Mouse (Mus musculus) frontal cortex, postnatal 10 days (tissue): ENCODE results near the gene Ppp1r3e.

ENCODE experiments used
- DNase-seq, 2 experiments: peaks; one replicate each; pipeline ENCODE4 v3.0.0; 2022; ENCODE audit warnings: low spot score in 2 of 2, mixed read lengths in 1 of 2

Ppp1r3e gene

GRCm38 (mm10) chr14:54883154-54884021, 6.0 kb upstream of the Ppp1r3e start, which contains the start of the genes Bcl2l2 and Gm20521:
Gene Bcl2l2 (plus strand): TSS chr14:54883377.
Gene Gm20521 (plus strand): TSS chr14:54883441.
- DNase-seq: peak; percentile 62 to 73

GRCm38 (mm10) chr14:54876539-54877047, 757 bp downstream of the Ppp1r3e start:
- DNase-seq: peak; percentile 84 to 89

- DNase-seq: peak in 1 of 2 experiments; percentile 37
These were observed 1.4 kb downstream of the Ppp1r3e start for GRCm38 (mm10) chr14:54875844-54876538.

GRCm38 (mm10) chr14:54874165-54874564, 3.2 kb downstream of the Ppp1r3e start:
- DNase-seq: no peak

DNA sequence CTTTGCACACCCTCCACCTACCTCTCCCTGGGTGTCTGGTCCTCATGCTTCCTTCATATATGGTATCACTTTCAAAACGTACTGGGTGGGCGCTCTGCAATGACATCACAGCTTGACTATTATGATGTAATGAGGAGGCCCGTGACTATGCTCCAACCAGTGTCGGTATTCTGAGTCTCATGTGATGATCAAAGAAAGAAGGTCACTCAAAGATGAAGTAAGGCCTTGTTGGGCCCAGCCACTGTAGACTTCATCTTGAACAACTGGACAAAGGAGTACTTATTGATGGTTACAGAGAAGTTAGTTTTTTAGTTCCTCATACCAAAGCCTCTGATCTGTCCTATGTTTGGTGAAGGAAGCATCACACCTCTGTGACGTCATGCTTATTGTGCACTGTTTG, 6.5 kb downstream of the Ppp1r3e start, which contains the start of gene Homez:
Gene Homez (minus strand): TSS at position 101 of the 400 bp plus-strand sequence.
- no peak for DNase-seq

DNA sequence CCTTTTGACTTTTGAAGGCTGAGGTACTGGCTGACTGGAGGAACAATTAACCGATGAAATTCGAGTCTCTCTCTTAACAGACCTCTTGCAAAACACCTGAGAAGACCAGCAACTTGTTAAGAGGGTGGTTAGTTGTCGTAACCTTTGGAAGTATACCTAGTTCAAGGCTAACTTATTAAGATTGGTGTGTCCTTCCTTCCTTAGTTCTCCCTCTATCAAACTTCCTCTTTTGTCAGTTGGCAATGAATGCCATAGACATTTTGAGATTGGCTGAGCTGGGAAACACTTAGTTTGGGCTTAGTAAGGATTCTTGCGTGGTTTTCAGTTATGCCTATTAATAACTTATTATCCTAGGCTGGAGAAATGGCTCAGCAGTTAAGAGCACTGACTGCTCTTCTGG, 9.3 kb downstream of the Ppp1r3e start:
- DNase-seq: no peak

DNA sequence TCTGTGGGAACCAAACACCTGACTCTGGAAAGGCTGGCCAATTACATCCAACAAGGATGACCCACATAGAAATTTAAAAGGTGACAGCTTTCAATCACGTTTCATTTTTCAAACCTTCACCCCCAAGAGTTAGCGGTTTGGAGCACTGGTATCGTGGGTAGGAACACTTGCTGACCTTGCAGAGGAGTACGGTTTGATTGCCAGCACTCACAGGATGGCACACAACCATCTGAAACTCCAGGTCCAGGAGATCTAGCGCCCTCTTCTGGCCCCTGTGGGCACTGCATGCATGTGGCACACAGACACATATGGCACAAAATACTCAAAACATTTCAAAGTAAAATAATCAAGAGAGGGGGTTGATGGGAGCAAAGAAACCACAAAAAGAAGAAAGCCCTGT, 10.4 kb downstream of the Ppp1r3e start:
- no peak for DNase-seq

DNA sequence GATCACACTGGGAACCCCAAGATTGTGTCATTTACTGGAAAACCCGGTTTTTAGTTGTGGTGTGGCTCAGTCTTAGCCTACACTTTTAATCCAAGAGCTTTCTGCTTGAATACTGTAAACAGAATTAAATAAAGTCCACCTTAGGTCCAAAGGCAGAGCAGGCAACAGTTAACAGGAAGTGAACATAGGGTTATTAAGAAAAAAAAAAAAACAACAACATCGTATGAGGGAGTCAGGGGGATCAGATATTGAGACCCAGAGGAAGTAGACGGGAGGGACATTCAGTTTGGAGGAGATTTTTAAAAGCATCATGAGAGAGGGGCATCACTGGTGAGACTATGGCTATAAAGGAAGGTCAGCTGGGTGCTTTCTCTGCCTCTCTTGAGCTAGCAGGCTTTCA, 11.1 kb downstream of the Ppp1r3e start:
- no peak for DNase-seq

DNA sequence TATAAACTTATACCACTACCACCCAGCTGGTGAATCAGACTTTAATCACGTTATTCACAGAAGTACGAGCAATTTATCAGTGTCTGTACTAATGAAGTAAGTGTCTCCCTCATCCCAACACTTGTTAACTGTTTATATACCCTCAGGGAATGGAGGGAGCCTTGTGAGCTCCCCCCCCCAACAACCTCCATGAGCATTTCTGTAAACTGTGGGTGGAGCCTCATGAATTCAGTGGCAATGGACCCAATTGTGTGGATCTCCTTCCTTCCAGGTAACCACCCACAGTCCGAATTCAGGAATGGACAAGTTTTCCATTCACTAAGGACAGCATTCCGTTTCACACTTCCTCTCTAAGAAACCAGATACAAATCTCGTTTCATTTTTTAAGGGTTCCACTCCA, 11.7 kb downstream of the Ppp1r3e start:
- no peak for DNase-seq

DNA sequence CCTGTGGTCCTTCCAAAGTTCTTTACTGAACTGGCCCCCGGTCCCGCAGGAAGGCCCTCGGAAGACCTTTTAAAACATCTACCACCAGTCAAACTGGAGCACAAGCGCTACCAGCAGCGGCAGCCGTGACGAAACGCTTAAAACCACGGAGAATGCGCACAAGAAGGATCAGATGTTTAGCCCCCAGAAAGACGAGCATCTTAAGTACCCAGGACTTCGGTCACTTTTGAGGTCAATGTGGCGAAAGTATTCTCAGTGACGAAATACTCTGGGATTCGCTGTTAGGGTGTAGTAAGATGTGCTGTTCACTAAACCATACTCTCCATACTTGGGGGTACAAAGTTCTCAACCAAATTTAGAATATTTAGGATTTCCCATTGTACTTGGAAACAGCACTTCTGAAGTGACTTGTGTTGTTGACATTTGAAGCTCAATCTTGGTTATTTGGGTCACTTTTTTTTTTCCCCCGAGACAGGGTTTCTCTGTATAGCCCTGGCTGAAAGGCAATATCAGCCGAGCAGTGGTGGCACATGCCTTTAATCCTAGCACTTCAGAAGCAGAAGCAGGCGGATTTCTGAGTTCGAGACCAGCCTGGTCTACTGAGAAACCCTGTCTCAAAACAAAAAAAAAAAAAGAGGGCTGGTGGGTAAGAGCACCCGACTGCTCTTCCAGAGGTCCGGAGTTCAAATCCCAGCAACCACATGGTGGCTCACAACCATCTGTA, 12.9 kb downstream of the Ppp1r3e start:
- no peak for DNase-seq

DNA sequence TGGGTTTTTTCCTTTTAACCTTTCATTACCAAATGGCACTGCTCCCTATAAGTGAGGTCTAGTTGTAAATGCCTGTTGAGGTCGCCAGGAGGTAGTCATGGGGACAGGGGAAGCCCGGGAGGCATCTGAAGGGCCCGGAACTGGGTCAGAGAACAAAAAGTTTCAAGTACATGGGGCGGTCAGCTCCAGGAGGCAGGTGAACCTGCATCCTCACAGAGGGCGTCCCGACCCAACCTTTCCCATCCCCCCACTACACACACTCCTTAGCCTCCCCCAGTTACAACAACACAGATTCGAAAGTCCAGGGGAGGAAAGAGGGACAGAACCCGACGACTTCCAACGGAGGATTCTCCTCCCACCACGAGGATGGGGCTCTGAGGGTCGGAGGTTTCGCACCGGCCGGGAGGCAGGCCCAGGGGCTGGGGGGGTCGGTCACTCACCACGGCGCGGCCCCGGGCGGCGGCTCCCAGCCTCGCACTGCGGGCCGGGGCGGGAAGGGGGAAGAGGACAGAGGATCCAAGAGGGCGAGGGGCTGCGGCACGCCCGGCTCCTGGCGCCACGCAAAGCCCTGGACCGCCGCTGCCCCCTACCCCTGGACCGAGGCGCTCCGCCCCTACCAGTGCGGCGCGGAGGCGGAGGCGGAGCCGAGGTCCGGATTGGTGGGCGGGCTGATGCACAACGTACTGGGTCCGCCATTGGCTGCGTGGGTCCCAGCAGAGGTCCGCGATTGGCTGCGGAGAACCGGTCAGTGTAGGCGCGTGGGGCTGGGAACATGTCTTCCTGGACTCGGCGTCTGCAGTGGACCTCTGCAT, 13.6 kb downstream of the Ppp1r3e start:
- peak; percentile 87 to 89 for DNase-seq

DNA sequence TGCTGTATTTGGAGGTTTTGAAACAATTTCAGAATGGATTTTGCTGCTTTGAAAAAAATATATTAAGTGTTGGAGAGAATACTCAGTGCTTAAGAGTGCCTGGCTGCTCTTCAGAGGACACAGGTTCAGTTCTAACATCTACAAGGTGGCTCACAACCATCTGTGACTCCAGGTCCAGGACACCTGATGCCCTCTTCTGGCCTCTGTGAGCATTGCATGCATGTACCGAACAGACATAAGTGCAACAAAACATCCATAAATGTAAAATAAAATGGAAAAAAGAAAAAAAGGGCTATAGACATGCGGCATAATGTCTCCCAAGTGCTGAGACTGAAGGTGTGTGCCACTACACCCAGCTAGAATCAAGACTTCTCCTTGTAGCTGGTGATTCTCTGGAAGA, 16.8 kb downstream of the Ppp1r3e start:
- DNase-seq: peak in 1 of 2 experiments; percentile 36

DNA sequence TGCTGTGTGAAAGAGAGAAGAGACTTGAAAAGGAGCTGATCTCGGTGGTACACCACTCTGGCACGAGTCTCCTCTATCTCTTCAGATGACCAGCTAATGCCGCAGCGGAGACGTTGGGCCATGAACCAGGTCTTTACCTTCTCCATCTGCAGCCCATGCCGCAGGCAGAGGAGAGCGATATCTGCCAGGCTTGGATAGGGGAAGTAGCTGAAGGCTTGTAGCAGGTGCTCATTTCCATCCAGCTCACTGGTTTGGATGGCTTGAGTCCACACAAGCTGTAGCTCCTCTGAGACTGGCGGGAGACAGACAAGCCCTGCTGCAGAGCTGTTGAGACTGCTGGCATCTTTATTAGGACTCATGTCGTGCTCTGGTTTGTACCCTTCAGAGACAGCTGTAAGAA, 19.5 kb downstream of the Ppp1r3e start:
- DNase-seq: no peak

DNA sequence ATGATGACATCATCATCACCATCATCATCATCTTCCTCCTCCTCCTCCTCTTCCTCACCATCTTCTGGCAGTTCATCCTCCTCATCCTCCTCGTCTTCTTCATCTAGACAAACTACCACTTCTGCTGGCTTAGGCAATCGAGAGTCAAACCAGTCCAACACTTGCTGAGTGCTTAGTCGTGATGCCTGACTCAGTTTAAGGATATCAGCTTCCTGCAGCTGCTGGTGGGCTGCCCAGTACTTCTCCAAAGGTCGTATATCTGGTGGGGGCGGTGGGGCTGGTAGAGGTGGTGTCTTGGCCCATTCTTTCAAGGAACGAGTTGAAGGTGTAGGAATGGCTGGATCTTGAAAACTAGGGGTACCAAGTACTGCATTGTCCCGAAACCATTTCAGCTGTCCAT, 20.6 kb downstream of the Ppp1r3e start:
- no peak for DNase-seq

DNA sequence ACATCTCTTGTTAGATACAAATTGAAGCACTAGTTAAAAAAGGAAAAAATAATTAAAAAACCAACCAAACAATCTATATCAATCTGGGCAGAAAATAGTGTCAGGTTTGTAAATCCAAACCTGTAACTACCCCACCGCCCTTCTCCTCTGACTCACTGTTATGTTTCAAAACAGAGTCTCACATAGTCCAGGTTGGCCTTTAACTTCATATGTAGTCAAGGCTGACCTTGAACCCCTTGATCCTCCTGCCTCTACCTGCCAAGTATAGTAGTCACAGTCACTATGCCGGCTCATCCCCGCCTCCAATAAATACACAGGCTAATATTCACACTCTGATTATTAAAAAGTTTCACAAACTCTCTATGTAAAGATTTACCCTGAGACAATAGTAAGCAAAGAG, 21.6 kb downstream of the Ppp1r3e start:
- DNase-seq: no peak

- no peak for DNase-seq
These were observed 33.9 kb downstream of the Ppp1r3e start for GRCm38 (mm10) chr14:54843461-54843860.

DNA sequence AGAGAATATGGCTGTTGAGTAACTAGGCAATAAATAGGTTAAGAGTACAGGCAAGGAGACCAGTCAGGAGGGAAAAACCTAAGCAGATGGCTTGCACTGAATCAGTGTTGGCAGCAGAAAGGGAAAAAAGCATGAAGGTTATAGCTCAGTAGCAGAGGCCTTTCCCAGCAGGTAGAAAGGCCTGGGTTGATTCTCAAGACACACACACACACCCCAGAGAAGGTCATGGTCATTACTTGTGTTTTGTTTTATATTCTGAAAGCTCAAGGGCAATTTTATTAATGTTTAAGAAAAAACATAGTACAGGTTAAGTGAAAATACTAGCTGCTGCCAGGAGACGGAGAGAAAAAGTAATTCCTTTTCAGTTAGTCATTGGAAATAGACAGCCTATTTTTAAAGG, 53.6 kb downstream of the Ppp1r3e start:
- no peak for DNase-seq
